Mouse (Mus musculus) ES-Bruce4 (cell line): ENCODE data around the gene Tmem89.

Experiments
- CTCF ChIP-seq: IDR thresholded peaks from one replicate; pipeline ENCODE4 v1.8.1; 2011; ENCODE audit warnings: low read depth, low read length
- POLR2A ChIP-seq: IDR thresholded peaks from one replicate; pipeline ENCODE4 v1.8.1; 2011; ENCODE audit warnings: low read length; ENCODE audit not compliant: insufficient read depth

- TF ChIP-seq POLR2A (no peak), CTCF (no peak)
These were observed 14.0 kb downstream of the Tmem89 start for GRCm38 (mm10) chr9:108928424-108928823.
